Comparison of ENCODE assay signal across 14 mouse cellular contexts in the genomic region with DNA sequence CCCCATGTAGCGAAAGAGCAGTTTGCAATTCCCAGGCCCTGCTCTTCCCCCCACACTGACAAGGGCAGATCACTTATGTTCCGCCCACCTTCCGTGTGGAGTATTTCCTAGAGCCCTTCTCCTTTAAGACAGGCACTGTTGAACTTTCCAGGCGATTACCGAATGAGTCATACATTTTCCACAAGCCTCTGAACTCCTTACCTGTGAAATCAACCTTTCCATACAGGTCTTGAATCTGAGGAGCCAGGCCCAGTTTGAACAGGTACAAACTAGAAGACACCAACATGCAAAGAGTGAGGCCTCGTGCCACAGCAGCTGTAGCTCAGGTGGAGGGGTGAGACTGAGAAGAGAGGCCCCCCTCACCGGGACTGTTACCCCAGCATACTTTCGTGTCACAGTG.
DNase-seq lines count a peak whose midpoint lies in the region; ATAC-seq and TF ChIP-seq lines count a peak whose summit lies in the region.
"Had no signal": no experiment of that assay in that cellular context is flagged by ENCODE, and none has a peak within 500 bp of the region (broad histone marks: within the 10 kb centered on the region; RNA-seq: fewer than 3 reads in every experiment).

No protein-coding gene starts in this region.

- H3K27ac ChIP-seq in embryonic facial prominence, embryonic 14.5 days (replicated peaks; ENCODE audit: low read depth, low read length), result no peak overlapping the region
- no peak overlapping the region for H3K27ac ChIP-seq in embryonic facial prominence, embryonic 10.5 days (replicated peaks)
- H3K27ac ChIP-seq in thymus, adult 2 months (ENCODE audit: control insufficient read depth, insufficient read depth, low read length), result no peak overlapping the region
- H3K27ac ChIP-seq: embryonic facial prominence, embryonic 15.5 days; heart, adult 2 months; hindbrain, embryonic 13.5 days; limb, embryonic 12.5 days had no signal

- H3K9ac ChIP-seq in embryonic facial prominence, embryonic 14.5 days (ENCODE audit: low read depth, low read length), result no peak overlapping the region
- H3K9ac ChIP-seq: embryonic facial prominence, embryonic 15.5 days; hindbrain, embryonic 13.5 days; limb, embryonic 12.5 days had no signal

- peak; percentile 66 for DNase-seq in embryonic facial prominence, embryonic 14.5 days (ENCODE audit: low spot score)
- DNase-seq in embryonic facial prominence, embryonic 10.5 days (ENCODE audit: low spot score), result no peak
- DNase-seq in CD4-positive helper T cell, adult 2 months (ENCODE audit: low read depth, low spot score), result peak; percentile 58
- DNase-seq in kidney, adult 8-10 months, result peak; percentile 39 to 64
- peak; percentile 39 for DNase-seq in lung, postnatal 10 days
- DNase-seq in frontal cortex, adult 2 months (ENCODE audit: extremely low spot score in 1 of 2, low spot score in 1 of 2), result no peak
- no peak for DNase-seq in thymus, postnatal 4 days
- DNase-seq in thymus, adult 2 months, result no peak
- DNase-seq: cerebellum, postnatal 25 days; heart, adult 2 months; right cerebral cortex, postnatal 25 days had no signal

- WGBS in embryonic facial prominence, embryonic 14.5 days, result 76% methylated on average over 8 of the region's 8 CpGs
- 91% methylated on average over 8 of the region's 8 CpGs for WGBS in embryonic facial prominence, embryonic 10.5 days
- WGBS in thymus, adult 2 months, result 96% methylated on average over 8 of the region's 8 CpGs

- no peaks in the 10 kb centered on the region for H3K4me1 ChIP-seq in embryonic facial prominence, embryonic 14.5 days (ENCODE audit: control insufficient read depth, insufficient read depth, low read length)
- 0 out of 2 replicates have a peak, but pooled peaks cover 8% of the 10 kb centered on the region for H3K4me1 ChIP-seq in embryonic facial prominence, embryonic 10.5 days
- H3K4me1 ChIP-seq in thymus, adult 2 months (replicated peaks; ENCODE audit: control insufficient read depth, insufficient read depth, low read length), result peaks cover 14% of the 10 kb centered on the region
- H3K4me1 ChIP-seq: embryonic facial prominence, embryonic 15.5 days; limb, embryonic 12.5 days had no signal

- H3K27me3 ChIP-seq in embryonic facial prominence, embryonic 14.5 days (replicated peaks; ENCODE audit: control insufficient read depth, insufficient read depth, low read length), result no peaks in the 10 kb centered on the region
- H3K27me3 ChIP-seq in embryonic facial prominence, embryonic 10.5 days (replicated peaks; ENCODE audit: low read depth, poor library complexity, severe bottlenecking), result no peaks in the 10 kb centered on the region
- H3K27me3 ChIP-seq in thymus, adult 2 months (ENCODE audit: control insufficient read depth, insufficient read depth, low read length), result no peaks in the 10 kb centered on the region
- H3K27me3 ChIP-seq: embryonic facial prominence, embryonic 15.5 days; hindbrain, embryonic 13.5 days; limb, embryonic 12.5 days had no signal

- no peak overlapping the region for H3K4me2 ChIP-seq in embryonic facial prominence, embryonic 14.5 days (ENCODE audit: low read depth, low read length)
- H3K4me2 ChIP-seq: embryonic facial prominence, embryonic 15.5 days; hindbrain, embryonic 13.5 days; limb, embryonic 12.5 days had no signal

- no peak for TF ChIP-seq POLR2A in thymus, adult 2 months (IDR thresholded peaks at IDR 0.05; ENCODE audit: control insufficient read depth, extremely low read depth, insufficient read depth, low read length, poor library complexity)

- no peak overlapping the region for H3K4me3 ChIP-seq in embryonic facial prominence, embryonic 14.5 days (ENCODE audit: low read depth, low read length)
- H3K4me3 ChIP-seq in embryonic facial prominence, embryonic 10.5 days, result no peak overlapping the region
- H3K4me3 ChIP-seq in thymus, adult 2 months (ENCODE audit: control insufficient read depth, insufficient read depth, low read length), result no peak overlapping the region
- H3K4me3 ChIP-seq: embryonic facial prominence, embryonic 15.5 days; heart, adult 2 months; hindbrain, embryonic 13.5 days; limb, embryonic 12.5 days had no signal

- peaks cover 39% of the 10 kb centered on the region for H3K36me3 ChIP-seq in embryonic facial prominence, embryonic 14.5 days (ENCODE audit: control insufficient read depth, insufficient read depth, low read length)
- peaks cover 23% of the 10 kb centered on the region for H3K36me3 ChIP-seq in embryonic facial prominence, embryonic 10.5 days (replicated peaks)
- H3K36me3 ChIP-seq in thymus, adult 2 months (ENCODE audit: control insufficient read depth, insufficient read depth, low read length), result peaks cover 41% of the 10 kb centered on the region

- TF ChIP-seq CTCF in thymus, adult 2 months (IDR thresholded peaks at IDR 0.05; ENCODE audit: borderline replicate concordance, control insufficient read depth, extremely low read depth, insufficient read depth, low read length, poor library complexity), result no peak

- peak; percentile 28; the same call in 1 of the 2 replicates for ATAC-seq in embryonic facial prominence, embryonic 14.5 days (ENCODE audit: low read depth)

- H3K9me3 ChIP-seq in embryonic facial prominence, embryonic 14.5 days (ENCODE audit: control insufficient read depth, low read length), result no peaks in the 10 kb centered on the region
- no peaks in the 10 kb centered on the region for H3K9me3 ChIP-seq in embryonic facial prominence, embryonic 10.5 days
- H3K9me3 ChIP-seq: embryonic facial prominence, embryonic 15.5 days; hindbrain, embryonic 13.5 days; limb, embryonic 12.5 days had no signal

Comparison
In these comparisons a context has a peak if more than half of its experiments do, and no peak if none do; other contexts are left out.
1. DNase-seq: peak in embryonic facial prominence, embryonic 14.5 days (single experiment), CD4-positive helper T cell, adult 2 months (single experiment), kidney, adult 8-10 months (2 of 2) and lung, postnatal 10 days (single experiment); none in embryonic facial prominence, embryonic 10.5 days (single experiment), frontal cortex, adult 2 months (0 of 2), thymus, postnatal 4 days (single experiment) and thymus, adult 2 months (single experiment).